Mouse (Mus musculus): ENCODE results near the gene Hsd17b12.

Gene Hsd17b12

DNA sequence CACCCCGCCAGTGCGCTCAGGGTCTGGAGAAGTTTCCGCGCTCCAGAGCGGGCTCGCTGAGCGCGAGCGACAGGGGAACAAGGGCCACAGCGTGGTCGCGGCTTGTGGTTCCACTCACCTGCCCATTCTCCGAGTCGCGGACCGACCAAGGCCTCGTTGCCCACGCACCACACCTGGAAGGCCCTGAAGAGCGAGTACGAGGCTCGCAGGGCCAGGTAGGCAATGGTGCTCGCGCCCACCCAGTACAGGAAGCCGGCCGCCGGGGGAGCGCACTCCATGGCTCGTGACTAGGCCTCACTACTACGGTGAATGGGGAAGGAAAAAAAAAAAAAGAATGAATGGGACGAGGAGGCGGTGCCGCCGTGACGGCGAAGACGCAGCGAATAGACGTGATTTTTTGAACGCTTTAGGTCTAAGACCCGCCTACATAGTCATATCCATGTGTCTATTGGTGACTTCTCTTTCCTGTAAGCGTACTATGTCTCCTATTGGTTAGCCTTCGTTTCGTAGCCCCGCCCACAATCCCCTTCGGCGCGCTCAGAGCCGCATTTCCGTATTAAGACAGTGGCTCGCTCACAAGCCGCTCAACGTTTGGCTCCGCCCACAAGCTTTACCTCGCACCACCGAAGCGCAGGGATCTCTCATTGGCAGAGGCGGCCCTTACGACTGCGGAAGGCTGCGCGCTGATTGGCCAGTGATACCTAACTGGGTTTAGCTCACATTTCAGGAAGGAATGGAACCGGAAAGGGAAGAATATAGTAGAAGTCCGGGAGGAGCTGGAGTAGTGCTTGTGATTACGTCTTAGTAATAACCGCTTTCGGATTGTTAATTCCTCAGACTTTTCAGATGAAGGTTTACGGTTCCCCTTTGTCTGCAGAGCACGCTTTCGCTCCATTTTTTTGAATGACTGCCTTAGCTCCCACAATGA lies at the start of gene Hsd17b12:
Gene Hsd17b12 (minus strand): TSS at position 373 of the 928 bp plus-strand sequence.
- peak; percentile 96 for DNase-seq (ENCODE audit: extremely low spot score, low spot score)

DNA sequence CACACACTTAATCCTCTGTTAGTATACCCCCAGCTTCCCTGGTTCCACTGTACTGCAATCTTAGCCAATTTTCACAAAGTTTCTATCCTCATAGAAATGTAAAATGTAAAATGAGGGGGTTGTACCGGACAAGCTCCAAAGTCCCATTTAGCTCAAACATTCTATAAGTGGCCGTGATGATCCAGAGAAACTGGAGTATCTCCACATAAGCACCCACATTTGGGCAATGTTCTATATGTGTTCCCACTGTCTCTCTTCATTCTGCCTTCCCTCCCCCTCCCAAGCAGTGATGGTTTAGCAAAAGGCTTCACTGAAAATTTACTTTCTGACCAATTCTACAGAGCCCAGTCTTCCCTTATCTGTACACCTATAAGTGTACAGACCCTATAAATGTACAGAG lies 27.1 kb upstream of the Hsd17b12 start:
- no peak for DNase-seq (ENCODE audit: extremely low spot score, low spot score)

DNA sequence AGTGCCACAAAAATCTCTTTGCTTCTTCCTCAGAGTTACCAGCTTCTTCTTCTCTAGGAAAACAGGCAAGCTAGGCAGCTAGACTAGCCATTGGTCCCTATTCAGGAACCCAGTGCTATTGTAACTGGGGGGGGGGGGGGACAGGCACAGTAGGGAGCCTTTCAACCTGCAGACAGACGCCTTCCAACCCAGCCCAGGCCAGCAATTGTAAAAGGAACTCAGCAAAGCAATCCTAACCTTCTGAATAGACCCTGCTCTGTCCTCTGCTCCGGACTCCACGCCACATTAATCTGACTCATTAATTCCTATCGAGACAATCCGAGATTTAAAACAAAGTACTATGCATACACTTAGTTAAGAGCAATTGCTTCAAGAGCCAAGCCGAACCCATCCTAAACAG lies 26.4 kb upstream of the Hsd17b12 start:
- no peak for DNase-seq (ENCODE audit: extremely low spot score, low spot score)

DNA sequence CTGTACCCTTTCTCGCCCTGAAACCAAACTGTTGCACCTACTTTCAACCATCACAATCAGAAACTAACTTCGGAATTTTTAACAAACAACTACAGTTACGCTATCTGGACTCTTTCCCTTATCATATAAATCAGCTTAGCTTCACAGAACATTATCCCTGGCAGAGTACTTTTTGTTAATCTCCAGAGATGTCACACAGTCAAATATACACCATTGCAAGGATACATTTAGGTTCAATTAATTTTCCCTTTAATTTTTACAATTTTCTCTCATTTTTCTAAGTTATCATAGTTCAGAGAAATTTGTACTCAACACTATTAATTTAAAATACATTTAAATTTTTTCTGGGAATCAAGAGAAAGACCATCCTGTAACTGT lies 21.3 kb upstream of the Hsd17b12 start:
- DNase-seq (ENCODE audit: extremely low spot score, low spot score), result no peak

DNA sequence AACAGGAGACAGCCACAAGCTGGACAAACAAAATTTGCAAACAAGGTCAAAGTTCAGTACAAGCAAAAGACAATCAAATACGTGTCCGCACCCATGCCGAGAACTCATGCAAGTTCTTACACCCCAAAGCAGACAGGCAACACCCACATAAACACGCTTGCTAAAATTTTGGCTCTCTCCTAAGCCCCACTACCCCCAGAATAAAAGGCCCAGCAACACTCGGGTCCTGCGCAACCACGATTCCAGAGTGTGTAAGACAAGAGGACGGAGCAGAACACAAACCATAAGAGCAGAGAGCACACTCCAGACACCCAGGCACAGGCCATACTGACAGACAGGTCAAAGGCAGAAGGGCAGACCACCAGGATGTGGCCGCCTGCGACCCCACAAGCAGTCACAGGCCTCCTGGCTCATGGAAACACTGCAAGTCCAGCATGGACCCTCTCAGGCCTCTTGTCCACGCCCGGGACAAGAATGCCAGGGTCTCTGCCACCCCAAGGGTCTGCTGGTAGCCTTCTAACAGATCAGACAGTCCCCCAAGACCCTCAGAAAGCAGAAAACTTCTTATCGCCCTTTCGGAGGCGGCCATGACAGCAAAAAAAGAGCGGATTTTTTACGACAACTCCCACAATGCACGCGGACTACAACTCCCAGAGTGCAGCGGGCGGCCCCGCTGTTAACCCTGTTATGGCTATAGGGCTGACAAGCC lies 20.7 kb upstream of the Hsd17b12 start:
- peak; percentile 78 for DNase-seq (ENCODE audit: extremely low spot score, low spot score)

DNA sequence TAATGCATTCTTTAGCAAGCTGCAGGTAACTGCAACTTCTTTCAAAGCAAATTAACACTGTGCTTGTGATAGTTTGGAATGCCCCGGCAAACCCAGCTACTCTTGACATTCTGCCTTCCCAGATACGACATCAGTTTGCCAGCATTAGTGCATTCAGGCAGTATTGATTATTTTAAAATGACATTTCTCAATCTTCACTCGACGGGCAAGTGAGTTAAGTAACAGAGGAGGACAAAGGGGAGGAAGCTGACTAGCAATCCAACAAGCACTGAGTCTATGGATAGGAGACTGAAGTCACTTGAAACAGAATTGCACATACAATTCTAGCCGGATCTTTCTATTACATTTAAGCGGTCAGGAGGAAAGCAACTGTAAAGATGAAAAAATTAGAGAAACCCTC lies 19.5 kb upstream of the Hsd17b12 start:
- no peak for DNase-seq (ENCODE audit: extremely low spot score, low spot score)

DNA sequence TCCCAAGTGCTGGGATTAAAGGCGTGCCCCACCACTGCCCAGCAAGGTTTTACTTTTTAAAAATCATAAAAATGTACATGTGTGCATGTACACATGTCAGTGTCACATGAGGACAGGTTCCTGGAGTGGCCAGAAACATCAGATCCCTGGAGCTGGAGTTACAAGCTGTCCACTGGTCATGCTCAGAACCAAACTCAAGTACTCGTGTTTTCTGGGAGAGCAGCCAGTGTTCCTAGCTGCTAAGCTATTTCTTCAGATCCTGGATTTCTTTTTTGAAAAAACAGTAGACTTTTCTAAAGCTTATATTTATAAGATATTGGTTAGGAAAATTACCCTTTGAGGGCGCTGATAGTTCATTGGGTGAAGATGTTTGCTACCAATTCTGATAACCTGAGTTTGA lies 18.6 kb upstream of the Hsd17b12 start:
- no peak for DNase-seq (ENCODE audit: extremely low spot score, low spot score)

DNA sequence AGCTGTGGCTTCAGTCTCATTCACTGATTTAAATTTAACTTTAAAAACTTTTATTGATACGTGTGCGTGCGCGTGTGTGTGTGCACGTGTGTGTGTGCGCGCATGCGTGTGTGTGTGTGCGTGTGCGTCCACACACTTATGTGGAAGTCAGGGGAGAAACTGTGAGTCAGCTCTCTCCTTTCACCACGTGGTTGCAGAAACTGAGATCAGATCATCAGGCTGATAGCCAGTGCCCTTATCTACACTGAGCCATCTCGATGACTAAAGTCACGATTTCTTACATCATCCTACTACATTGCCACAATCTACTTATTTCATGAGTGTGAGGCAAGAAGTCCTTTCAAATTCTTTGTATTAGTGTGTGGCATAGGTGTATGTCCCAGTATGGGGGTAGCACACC lies 15.8 kb upstream of the Hsd17b12 start:
- DNase-seq (ENCODE audit: extremely low spot score, low spot score), result no peak

DNA sequence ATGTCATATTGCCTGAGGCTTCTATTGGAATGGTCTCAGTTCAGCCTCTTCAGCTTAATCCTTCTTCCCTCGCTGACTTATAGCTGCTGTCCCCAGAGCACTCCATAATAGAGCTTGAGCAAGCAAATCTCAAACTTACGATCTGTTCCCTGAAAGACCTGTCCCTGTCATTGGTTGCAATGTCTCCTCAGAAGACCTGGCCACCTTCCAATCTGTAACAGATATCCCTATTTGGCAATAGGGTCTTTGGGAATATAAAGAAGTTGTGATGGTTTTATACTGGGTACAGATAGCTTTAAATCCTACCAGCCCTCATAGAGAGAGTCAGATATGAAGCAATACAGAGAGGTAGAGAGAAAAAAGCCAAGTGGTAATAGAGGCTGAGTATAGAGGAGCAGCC lies 5.4 kb upstream of the Hsd17b12 start:
- DNase-seq (ENCODE audit: extremely low spot score, low spot score), result no peak

DNA sequence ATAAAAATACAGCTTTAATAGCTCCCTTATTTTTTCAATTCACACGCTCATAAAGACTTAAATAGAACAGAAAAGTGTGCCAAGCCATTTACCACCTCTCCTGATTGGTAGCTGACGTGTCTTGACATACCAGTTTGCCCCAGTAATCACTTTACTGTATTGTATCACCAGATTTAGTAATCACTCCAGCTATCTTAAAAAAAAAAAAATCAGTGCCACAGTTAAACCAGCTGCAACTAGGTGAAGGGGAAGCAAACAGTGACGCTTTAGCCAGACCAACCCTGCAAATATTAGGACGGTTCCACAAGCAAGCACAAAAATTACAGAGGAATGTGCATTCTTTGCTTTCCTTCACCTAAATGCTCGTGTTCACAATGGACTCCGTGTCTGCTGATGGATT lies 4.4 kb upstream of the Hsd17b12 start:
- no peak for DNase-seq (ENCODE audit: extremely low spot score, low spot score)

DNA sequence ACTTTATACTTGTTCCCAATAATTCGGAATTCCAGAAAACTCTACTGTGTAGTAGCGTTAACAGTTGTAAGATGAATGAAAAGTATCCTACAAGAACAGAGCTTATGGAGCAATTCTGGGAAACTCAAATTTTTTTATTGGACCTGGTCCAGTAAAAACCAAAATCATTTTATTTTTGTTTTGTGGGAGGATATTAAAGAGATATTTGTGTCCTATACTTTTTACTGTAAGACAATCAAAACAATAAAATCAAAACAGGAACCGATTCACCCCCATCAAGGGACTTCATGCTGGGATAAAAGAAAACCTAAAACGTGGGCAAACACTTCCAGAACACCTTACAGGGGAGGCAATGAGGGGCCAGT lies 738 bp upstream of the Hsd17b12 start:
- no peak for DNase-seq (ENCODE audit: extremely low spot score, low spot score)

DNA sequence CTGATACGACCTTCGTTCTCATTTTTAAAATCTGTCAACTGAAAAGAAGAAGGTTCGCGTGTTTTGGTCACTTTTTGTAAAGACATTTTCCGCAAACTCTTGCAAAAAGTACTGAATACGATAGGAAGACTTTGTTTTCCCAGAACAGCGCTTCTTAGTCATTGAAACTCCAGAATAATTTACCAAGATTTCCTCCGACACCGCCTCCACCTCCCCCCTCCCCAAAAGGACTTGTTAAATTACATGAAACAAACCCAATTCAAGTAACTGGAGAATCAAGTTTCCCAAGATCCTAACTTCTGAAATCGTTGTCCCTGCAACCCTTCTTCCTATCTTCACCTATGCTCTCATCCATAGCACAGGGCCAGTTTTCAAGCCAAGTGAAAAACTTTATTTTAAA lies 713 bp downstream of the Hsd17b12 start:
- DNase-seq (ENCODE audit: extremely low spot score, low spot score), result no peak

DNA sequence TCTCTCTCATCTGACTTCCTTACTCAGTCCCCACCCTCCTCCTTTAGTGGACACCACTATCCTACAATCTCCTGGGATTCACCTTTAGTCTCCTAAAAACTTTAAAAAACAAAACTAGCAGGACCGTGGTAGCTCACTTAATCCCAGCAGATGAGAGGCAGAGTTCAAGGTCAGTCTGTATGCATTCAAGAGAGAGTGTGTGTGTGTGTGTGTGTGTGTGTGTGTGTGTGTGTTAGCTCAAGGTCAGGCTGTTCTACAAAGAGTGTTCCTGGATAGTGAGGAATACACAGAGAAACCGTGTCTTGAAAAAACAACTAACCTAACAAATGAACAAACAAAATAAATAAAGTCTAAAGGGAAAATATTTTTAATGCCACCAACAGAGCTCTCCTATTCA lies 12.6 kb downstream of the Hsd17b12 start:
- no peak for DNase-seq (ENCODE audit: extremely low spot score, low spot score)

DNA sequence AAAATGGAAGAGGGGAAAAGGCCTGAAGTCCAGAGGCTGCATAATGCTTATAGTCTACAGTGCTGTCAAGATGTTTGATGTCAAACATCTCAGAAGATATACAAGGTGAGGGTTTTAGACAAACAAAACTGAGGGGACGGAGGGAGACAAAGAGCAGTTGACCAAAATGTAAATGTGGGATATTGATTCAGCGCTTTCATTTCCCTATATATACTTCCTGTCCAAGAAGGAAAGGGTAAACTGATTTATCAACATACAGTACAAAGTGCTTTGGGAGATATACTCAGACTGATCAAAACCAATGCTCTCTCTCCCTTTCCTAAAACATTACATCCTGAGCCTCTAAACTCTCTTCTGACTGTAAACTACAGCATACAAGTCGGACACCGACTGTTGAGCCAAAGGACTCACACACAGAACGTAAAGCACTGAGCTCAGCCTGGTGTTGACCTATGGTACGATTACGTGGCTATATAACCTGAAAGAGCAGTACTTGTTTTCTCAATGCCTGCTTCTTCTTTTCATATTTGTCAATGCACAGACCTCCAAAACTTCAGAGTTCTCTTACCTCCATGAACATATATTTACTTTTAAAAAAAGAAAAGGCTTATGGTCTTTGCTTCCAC lies 13.1 kb downstream of the Hsd17b12 start:
- DNase-seq (ENCODE audit: extremely low spot score, low spot score), result no peak

DNA sequence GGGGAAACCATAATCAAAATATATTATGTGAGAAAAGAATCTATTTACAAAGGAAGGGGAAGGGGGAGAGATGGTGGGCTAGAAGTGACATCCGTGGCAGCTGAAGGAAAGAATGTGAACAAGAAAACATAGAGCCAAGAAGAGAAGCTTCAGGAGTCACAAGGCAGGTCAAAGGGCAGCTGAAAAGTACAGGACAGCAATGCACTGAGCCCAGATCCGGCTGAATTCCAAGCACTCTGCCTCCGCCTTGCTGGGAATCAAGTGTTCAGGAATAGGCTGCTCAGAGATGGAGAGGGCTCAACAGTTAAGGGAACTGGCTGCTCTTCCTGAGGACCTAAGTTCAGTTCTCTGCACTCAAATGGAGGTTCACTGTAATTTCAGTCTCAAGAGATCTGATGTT lies 16.5 kb downstream of the Hsd17b12 start:
- DNase-seq (ENCODE audit: extremely low spot score, low spot score), result no peak

DNA sequence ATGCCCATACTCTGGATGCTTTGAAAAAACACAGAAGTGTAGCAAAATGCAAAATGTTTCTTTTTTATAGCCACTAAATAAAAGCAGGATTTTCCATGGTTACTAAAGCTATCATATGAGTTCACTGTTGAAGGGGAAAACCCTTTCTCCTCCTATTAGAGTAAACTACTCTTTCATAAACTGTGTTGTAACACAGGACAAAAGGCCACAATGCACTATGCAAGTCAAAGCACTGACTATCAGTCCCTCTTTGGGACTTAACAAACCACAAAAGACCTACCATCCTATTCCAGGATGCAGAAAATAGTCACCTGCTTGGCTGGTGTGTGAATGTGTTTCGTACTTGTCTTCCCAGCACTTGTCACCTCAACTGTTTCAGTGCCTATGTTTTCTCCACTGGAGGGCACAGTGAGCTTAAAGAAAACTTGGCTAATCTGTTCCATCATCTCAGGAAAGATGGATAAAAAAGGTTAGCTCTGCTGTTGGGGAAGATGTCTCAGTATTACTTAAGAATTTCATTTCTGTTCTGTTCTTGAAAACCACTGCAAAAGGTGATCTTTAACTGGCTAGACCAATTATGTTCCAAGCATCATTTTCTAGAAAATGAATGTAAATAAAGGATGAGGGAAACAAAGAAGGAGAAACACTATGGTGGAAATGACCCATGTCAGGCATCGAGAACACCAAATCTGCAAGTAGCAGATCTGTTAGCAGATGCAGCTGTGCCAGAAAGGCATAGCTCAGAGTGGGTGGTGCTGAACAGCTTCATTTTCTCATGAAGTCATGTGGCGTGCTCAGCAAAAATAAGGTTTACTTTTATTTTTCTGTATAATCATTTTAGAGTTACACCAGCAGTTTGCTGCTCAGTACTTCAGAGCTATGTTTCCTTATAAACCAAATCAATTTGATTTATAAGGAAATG lies 19.0 kb downstream of the Hsd17b12 start:
- no peak for DNase-seq (ENCODE audit: extremely low spot score, low spot score)

DNA sequence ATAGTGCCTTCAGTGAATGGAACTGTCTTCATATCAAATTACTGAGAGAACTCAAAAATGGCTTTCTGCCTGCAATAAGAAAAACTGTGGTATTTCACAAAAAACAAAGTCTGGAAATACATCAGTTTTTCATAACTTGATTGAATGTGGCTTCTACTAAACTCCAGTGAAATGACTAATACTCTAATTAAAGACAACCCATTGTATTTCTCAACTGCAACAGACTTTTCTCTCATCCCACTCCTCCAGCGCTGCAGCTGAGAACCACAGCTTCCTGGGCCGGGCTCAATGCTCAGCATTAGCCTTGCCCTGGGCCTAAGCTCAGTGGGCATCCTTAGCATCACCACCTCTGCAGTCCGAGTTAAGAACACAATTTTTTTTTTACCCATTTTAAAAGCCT lies 20.9 kb downstream of the Hsd17b12 start:
- DNase-seq (ENCODE audit: extremely low spot score, low spot score), result no peak

DNA sequence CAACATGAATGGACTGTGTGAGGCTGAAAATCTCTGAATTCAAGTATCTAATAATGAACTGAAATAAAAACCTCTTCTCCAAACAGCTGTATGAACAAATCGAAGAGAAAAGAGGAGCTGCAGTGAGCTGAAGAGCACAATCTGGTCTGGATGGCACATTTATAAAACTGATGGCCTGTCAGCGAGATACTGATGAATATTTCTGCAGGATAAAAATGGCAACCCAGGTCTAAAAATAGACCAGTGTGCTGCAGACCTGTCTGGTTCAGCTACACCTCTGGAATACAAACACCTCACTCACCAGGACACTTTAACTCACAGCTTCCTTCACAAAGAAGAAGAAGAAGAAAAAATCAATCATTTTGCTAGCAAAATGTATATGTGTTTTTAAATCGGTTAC lies 29.3 kb downstream of the Hsd17b12 start:
- no peak for DNase-seq (ENCODE audit: extremely low spot score, low spot score)

DNA sequence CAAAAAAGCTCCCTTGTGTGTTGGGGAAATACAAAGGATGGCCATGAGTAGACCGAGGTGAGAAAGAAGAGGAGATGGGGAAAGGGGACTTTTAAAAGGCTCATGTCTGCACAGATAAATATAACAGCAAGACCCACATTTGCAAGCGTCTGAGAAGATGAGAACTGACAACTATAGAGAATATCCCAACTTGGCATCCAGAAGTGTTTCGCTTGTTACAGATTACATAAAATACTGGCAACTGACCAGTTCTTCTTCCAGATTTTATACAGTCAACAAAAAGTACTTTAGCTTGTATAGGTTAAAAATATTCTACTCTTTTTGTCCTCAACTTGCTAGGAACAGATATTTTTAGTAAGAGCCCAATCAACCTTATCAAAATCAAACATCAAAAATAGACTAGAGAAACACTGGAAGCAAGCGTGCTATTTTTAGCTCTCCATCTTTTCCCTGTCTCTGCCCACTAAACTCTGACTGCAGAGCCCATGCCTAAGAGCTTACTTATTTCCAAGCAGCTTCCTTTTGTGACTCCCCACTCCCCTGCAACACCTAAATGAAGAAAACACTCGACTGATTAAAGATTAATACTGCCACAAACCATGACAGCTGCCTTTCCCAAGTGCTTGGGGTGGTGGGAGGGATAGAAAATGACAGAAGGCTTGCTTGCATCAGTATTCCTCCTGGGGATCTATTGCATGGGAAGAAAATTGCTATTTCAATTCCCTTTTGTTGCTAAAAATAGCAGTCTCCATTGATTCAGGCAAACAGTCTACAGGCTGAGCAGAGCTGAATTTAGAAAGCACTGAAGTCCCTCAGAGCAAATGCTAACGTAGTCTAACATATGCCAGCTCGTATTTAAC lies 35.4 kb downstream of the Hsd17b12 start:
- DNase-seq (ENCODE audit: extremely low spot score, low spot score), result peak; percentile 15

DNA sequence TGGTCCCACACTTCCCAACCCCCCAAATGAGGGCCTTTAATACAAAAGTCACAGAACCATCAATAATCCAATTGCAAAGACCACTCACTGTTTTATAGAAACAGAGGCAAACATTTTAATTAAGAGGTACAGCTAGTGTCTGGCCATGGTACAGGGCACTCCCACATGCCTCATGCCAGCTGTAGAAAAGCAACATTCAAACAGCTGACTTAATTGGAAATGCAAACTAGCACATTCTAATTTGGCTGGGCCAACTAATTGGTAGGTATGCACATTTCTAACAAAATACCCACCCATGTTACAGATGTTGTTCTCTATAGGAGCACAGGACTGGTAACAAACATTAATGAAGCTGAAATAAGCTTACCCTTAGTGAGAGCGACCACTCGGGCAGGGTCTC lies 54.0 kb downstream of the Hsd17b12 start:
- DNase-seq (ENCODE audit: extremely low spot score, low spot score), result no peak
